Mouse (Mus musculus) hindlimb bud, embryonic 11.5 days (tissue): ENCODE measurements around the gene Nap1l4.

Experiments
- DNase-seq: peaks from one replicate; pipeline ENCODE4 v3.0.0-alpha.2; 2012; ENCODE audit warnings: low read depth, low spot score; ENCODE audit errors: extremely low spot score

Gene Nap1l4

GRCm38 (mm10) chr7:143481806-143482387 lies 67.0 kb downstream of the Nap1l4 start:
- DNase-seq, result no peak

- no peak for DNase-seq
These were observed 68.4 kb downstream of the Nap1l4 start for GRCm38 (mm10) chr7:143480498-143480897.

- no peak for DNase-seq
These were observed 71.1 kb downstream of the Nap1l4 start for GRCm38 (mm10) chr7:143477800-143478199.

- DNase-seq, result no peak
These were observed 72.1 kb downstream of the Nap1l4 start for GRCm38 (mm10) chr7:143476702-143477335.

- no peak for DNase-seq
These were observed 73.0 kb downstream of the Nap1l4 start for GRCm38 (mm10) chr7:143475876-143476275.

- DNase-seq, result no peak
These were observed 74.1 kb downstream of the Nap1l4 start for GRCm38 (mm10) chr7:143474811-143475210.

GRCm38 (mm10) chr7:143473347-143474101 lies 75.4 kb downstream of the Nap1l4 start, which contains the start of gene Slc22a18:
Gene Slc22a18, plus strand, starts transcription at chr7:143473736.
- DNase-seq, result no peak

GRCm38 (mm10) chr7:143469946-143470345 lies 79.0 kb downstream of the Nap1l4 start:
- no peak for DNase-seq

- DNase-seq, result no peak
These were observed 81.2 kb downstream of the Nap1l4 start for GRCm38 (mm10) chr7:143467714-143468113.

GRCm38 (mm10) chr7:143466099-143466677 lies 82.7 kb downstream of the Nap1l4 start:
- DNase-seq, result no peak

- DNase-seq, result no peak
These were observed 83.9 kb downstream of the Nap1l4 start for GRCm38 (mm10) chr7:143464811-143465560.

GRCm38 (mm10) chr7:143463865-143464415 lies 85.0 kb downstream of the Nap1l4 start:
- DNase-seq, result no peak
